Mouse (Mus musculus) c-Kit-positive CD71-positive TER-119-negative erythroid progenitor cells, embryonic 14.5 days (primary cell): ENCODE measurements around the gene Tmem132d.
"Not testable (repeated sequence)": the region's sequence is repeated elsewhere in the genome, so short reads cannot be mapped to it uniquely, and the experiment has no call there.

ENCODE experiments used
- DNase-seq: peaks from one replicate; pipeline ENCODE4 v3.0.0-alpha.2; 2013; ENCODE audit warnings: low read depth

Tmem132d gene

GRCm38 (mm10) chr5:127756671-127757423 is 676.0 kb downstream of the Tmem132d start:
- DNase-seq, result peak; percentile 11

GRCm38 (mm10) chr5:127756011-127756410 is 676.9 kb downstream of the Tmem132d start:
- peak; percentile 11 for DNase-seq

- DNase-seq, result no peak
Measured at GRCm38 (mm10) chr5:127755594-127755993, 677.3 kb downstream of the Tmem132d start.

GRCm38 (mm10) chr5:127751262-127751975 is 681.5 kb downstream of the Tmem132d start:
- peak; percentile 9 for DNase-seq

- DNase-seq, result not testable (repeated sequence)
Measured at GRCm38 (mm10) chr5:127749540-127749939, 683.3 kb downstream of the Tmem132d start.

GRCm38 (mm10) chr5:127741331-127741730 is 691.5 kb downstream of the Tmem132d start:
- no peak for DNase-seq
